Comparison of ENCODE assay signal across 27 mouse cellular contexts in genomic region chr8:70136591-70136990, GRCm38 (mm10). TPM values are rescaled to one million over a fixed set of nuclear protein-coding genes. Genes with fewer than 3 reads are reported as not detected.
"Had no signal": no experiment of that assay in that cellular context is flagged by ENCODE, and none has a peak within 500 bp of the region (broad histone marks: within the 10 kb centered on the region; RNA-seq: fewer than 3 reads in every experiment).

No protein-coding gene starts in this region.

- H3K9ac ChIP-seq: hindbrain, embryonic 12.5 days; hindbrain, embryonic 15.5 days; kidney, embryonic 15.5 days; limb, embryonic 13.5 days; limb, embryonic 15.5 days; liver, embryonic 13.5 days; liver, embryonic 15.5 days had no signal

- DNase-seq: gastrocnemius, postnatal 14 days; gastrocnemius, postnatal 36 days; heart, adult 18-20 months; heart, postnatal 10 days; kidney, adult 11 months; kidney, adult 2 months; kidney, adult 9 months; kidney, postnatal 14 days; kidney, postnatal 36 days; layer of hippocampus, adult 9-11 months; layer of hippocampus, postnatal 36 days; left cerebral cortex, postnatal 4 days; liver, embryonic 13.5 days had no signal

- H3K27ac ChIP-seq: heart, embryonic 10.5 days; hindbrain, embryonic 12.5 days; hindbrain, embryonic 15.5 days; hindbrain, postnatal 0 days; kidney, embryonic 15.5 days; kidney, postnatal 0 days; limb, embryonic 13.5 days; limb, embryonic 15.5 days; liver, embryonic 13.5 days; liver, embryonic 15.5 days had no signal

- H3K9me3 ChIP-seq: heart, embryonic 10.5 days; hindbrain, embryonic 12.5 days; hindbrain, embryonic 15.5 days; kidney, embryonic 15.5 days; limb, embryonic 13.5 days; limb, embryonic 15.5 days; liver, embryonic 13.5 days; liver, embryonic 15.5 days had no signal

- H3K4me2 ChIP-seq: hindbrain, embryonic 12.5 days; hindbrain, embryonic 15.5 days; kidney, embryonic 15.5 days; limb, embryonic 13.5 days; limb, embryonic 15.5 days; liver, embryonic 11.5 days; liver, embryonic 13.5 days; liver, embryonic 15.5 days had no signal

- ATAC-seq: hindbrain, postnatal 0 days; intestine, embryonic 16.5 days had no signal

- H3K4me3 ChIP-seq: heart, embryonic 10.5 days; hindbrain, embryonic 12.5 days; hindbrain, embryonic 15.5 days; kidney, embryonic 15.5 days; limb, embryonic 13.5 days; limb, embryonic 15.5 days; liver, embryonic 13.5 days; liver, embryonic 15.5 days had no signal

- H3K27me3 ChIP-seq: hindbrain, embryonic 12.5 days; hindbrain, embryonic 15.5 days; kidney, embryonic 15.5 days; limb, embryonic 13.5 days; limb, embryonic 15.5 days; liver, embryonic 13.5 days; liver, embryonic 15.5 days had no signal

RNA-seq across cellular contexts. Expression of gene Mef2b, which starts 2.9 kb away (rescaled TPM):
- total RNA-seq: hematopoietic stem cell, adult 5-6 weeks; left cerebral cortex, adult 18-20 months had no signal
- polyA plus RNA-seq: liver, embryonic 15.5 days had no signal

RNA-seq across cellular contexts. Expression of gene Ncan, which starts 15.9 kb away (rescaled TPM):
- total RNA-seq: gastrocnemius, adult 18-20 months; gastrocnemius, postnatal 36 days; hematopoietic stem cell, adult 5-6 weeks had no signal
